Mouse (Mus musculus) hindbrain, postnatal 0 days (tissue): ENCODE data around the gene Tjp3. TPM values are rescaled to one million over a fixed set of nuclear protein-coding genes. Genes with fewer than 3 reads are reported as not detected.

Experiments used
- ATAC-seq: fragments of 200-750 bp; cut with Nextera tagmentation; 2 replicates; pipeline ENCODE4 v1.8.0; 2017; ENCODE audit warnings: mild to moderate bottlenecking, moderate TSS enrichment, moderate library complexity
- DNase-seq: peaks from one replicate; pipeline ENCODE4 v3.0.0-alpha.2; 2015; ENCODE audit warnings: low spot score
- H3K27ac ChIP-seq: fragments of 300-500 bp; sonication (generic); 2 replicates; pipeline ENCODE4 v1.5.1; 2014; ENCODE audit warnings: mild to moderate bottlenecking
- H3K27me3 ChIP-seq: fragments of 300-500 bp; sonication (generic); 2 replicates; pipeline ENCODE4 v1.6.1; 2014; ENCODE audit warnings: low read length, mixed read lengths; ENCODE audit not compliant: insufficient read depth
- H3K36me3 ChIP-seq: fragments of 300-500 bp; sonication (generic); 2 replicates; pipeline ENCODE4 v1.6.1; 2014; ENCODE audit warnings: low read length, mixed read lengths; ENCODE audit not compliant: insufficient read depth
- H3K4me1 ChIP-seq: fragments of 300-500 bp; sonication (generic); 2 replicates; pipeline ENCODE4 v1.6.1; 2014; ENCODE audit warnings: antibody characterized with exemption, low read length, mixed read lengths; ENCODE audit not compliant: insufficient read depth
- H3K4me2 ChIP-seq: fragments of 300-500 bp; sonication (generic); 2 replicates; pipeline ENCODE4 v1.6.1; 2014; ENCODE audit warnings: low read depth, mild to moderate bottlenecking, low read length, moderate library complexity, mixed read lengths
- H3K4me3 ChIP-seq: fragments of 300-500 bp; sonication (generic); 2 replicates; pipeline ENCODE4 v1.5.1; 2014; ENCODE audit warnings: low read length
- H3K9ac ChIP-seq: fragments of 300-500 bp; sonication (generic); replicated peaks from 2 replicates; pipeline ENCODE4 v1.6.1; 2014; ENCODE audit warnings: mild to moderate bottlenecking, low read length, moderate library complexity, mixed read lengths
- H3K9me3 ChIP-seq: fragments of 300-500 bp; sonication (generic); 2 replicates; pipeline ENCODE4 v1.6.1; 2016; ENCODE audit warnings: low read length, mixed read lengths
- CTCF ChIP-seq: IDR thresholded peaks from 2 replicates; pipeline ENCODE4 v1.5.1; 2016; ENCODE audit warnings: antibody characterized with exemption, control low read depth, low read depth
- WGBS: fragments of 180-500 bp; shearing (Covaris S2); extraction: QIAGEN DNeasy Blood & Tissue Kit; methylation state at CpG from one replicate; pipeline ENCODE4 v1.1.7; 2014; 5-methylcytosine and 5-hydroxymethylcytosine counted together
- polyA plus RNA-seq: library from polyadenylated mRNA; unstranded; fragments of >200 nt; fragmentation: Nextera tagmentation; extraction: Ambion mirVana; gene quantifications from 2 replicates; pipeline ENCODE4 v1.2.1, GENCODE M21; 2015
- total RNA-seq: library from RNA; depleted of rRNA; stranded (reverse); fragments of >200 nt; gene quantifications from 2 replicates; pipeline ENCODE4 v1.2.3, GENCODE M21; 2014

The Tjp3 gene
- total and polyA plus RNA-seq, 2 experiments from 2014 or later = 3.9 to 6.0 TPM

DNA sequence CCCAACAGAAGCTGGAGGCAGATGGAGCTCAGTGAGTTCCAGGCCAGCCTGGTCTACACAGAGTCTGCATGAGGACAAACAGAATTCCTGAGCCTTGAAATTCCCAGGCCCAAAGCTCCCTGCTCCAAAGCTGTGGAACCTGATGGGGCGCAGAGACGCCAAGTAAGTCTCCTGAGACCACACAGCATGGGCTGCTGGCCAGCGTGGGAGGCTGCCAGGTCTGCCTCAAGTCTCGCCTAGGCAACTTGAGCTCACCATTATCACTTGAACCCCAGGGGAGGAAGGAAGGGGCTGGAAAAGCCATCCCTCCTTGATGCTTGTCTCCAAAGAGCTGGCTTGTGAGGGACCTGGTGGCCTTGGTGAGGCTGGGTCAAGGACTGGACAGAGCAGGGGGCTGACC, 38.6 kb upstream of the Tjp3 start:
- DNase-seq (no peak), ATAC-seq (no peak)
- Histone ChIP-seq H3K27me3 (no peaks in the 10 kb centered on the region), H3K4me1 (no peaks in the 10 kb centered on the region), H3K36me3 (peaks cover 23% of the 10 kb centered on the region), H3K4me2 (no peak overlapping the region), H3K9ac (no peak overlapping the region), H3K4me3 (no peak overlapping the region), H3K27ac (no peak overlapping the region), H3K9me3 (no peaks in the 10 kb centered on the region)
- WGBS = 55% methylated on average over 4 of the region's 4 CpGs
- no peak for TF ChIP-seq CTCF

DNA sequence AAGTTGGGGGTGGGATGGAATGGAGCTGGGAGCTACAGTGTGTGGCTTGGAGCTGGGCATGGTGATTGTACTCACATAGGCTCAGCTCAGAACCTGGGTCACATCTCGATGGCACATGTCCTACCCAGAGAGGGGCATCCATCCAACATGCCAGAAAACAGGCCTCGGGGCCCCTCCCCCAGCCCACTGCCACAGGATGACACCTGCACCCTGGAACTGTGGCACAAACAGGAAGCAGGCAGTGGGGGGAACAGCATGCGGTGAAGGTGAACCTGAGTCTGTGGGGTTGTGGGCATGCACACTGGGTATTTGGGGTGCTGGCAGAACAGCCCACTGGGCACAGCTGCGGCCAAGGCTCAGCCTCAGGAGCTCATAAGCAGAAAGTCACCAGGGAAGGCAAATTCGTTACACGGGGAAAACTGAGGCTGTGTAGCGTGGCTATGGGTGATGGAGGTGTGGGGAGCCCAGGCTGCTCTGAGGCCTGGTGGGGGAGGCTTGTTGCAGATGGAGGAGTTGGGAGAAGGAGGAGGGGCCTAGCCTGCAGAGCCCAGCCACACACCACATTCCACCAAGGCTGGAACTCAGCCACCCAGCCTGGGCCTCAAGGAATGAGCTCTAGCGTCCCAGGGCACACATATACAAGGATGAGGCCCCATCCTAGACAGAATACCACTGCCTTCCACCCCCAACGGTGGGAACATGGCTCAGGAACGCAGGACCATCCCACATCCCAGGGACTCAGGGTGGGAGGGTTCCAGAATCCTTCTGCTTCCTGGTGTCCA, 38.0 kb upstream of the Tjp3 start:
- Histone ChIP-seq H3K27me3 (no peaks in the 10 kb centered on the region), H3K27ac (no peak overlapping the region), H3K9ac (no peak overlapping the region), H3K9me3 (no peaks in the 10 kb centered on the region), H3K4me3 (no peak overlapping the region), H3K36me3 (peaks cover 29% of the 10 kb centered on the region), H3K4me1 (no peaks in the 10 kb centered on the region), H3K4me2 (no peak overlapping the region)
- ATAC-seq (no peak), DNase-seq (no peak)
- no peak for TF ChIP-seq CTCF
- 77% methylated on average over 10 of the region's 10 CpGs for WGBS

DNA sequence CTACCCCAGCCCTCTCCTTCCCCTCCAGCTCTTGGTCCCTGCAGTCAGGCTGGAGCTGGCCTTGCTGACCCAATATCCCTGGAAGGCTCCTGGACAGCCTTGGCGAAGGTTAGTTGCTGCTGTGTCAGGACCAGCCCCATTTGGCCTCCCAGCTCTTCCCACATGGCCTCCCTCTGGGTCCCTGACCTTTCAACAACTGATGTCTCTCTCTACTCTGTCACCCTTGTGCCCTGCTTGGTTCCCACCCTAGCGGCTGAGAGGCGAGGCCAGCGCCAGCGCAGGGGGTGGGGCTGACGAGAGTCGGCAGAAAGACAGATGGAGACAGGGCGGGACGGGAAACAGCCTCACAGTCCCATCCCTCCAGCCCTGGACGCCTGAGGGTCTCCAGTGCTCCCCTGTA, 37.0 kb upstream of the Tjp3 start, which contains the start of gene Tbxa2r:
Gene Tbxa2r, plus strand, starts transcription at position 346 of the 400 bp plus-strand sequence.
- ATAC-seq (no peak; the same call in 1 of the 2 replicates), DNase-seq (no peak)
- Histone ChIP-seq H3K36me3 (peaks cover 39% of the 10 kb centered on the region), H3K27me3 (no peaks in the 10 kb centered on the region), H3K9ac (no peak within 1 kb of the TSS), H3K4me2 (no peak within 1 kb of the TSS), H3K27ac (peak within 1 kb of the TSS; percentile 20; the same call in 1 of the 2 replicates), H3K4me3 (no peak within 1 kb of the TSS), H3K4me1 (no peaks in the 10 kb centered on the region), H3K9me3 (no peaks in the 10 kb centered on the region)
- 9% methylated on average over 10 of the region's 10 CpGs for WGBS
- no peak for TF ChIP-seq CTCF

DNA sequence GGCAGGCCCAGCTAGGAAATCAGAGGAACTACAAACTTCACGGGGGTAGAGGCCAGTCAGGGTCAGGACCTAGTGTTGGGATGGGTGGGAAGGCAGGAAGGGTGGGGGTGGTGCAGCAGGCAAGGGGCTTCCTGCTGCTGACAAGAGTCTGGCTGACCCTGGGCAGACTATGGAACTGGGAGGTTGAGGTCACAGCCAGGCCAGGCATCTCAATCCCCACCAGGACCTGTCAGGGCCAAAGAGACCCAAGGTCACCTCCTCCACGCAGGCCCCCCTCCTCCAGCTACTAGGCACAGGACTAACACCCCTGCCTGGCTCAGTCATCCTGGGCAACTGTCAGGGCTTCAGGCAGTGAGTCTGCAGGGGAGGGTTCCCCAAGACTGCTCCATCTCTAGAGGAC, 36.6 kb upstream of the Tjp3 start:
- Histone ChIP-seq H3K27ac (no peak overlapping the region), H3K27me3 (no peaks in the 10 kb centered on the region), H3K4me1 (no peaks in the 10 kb centered on the region), H3K9me3 (no peaks in the 10 kb centered on the region), H3K36me3 (peaks cover 43% of the 10 kb centered on the region), H3K9ac (no peak overlapping the region), H3K4me3 (no peak overlapping the region), H3K4me2 (no peak overlapping the region)
- TF ChIP-seq CTCF = no peak
- no peak for DNase-seq
- WGBS = 40% methylated on average over 2 of the region's 2 CpGs
- ATAC-seq = no peak; the same call in 1 of the 2 replicates

DNA sequence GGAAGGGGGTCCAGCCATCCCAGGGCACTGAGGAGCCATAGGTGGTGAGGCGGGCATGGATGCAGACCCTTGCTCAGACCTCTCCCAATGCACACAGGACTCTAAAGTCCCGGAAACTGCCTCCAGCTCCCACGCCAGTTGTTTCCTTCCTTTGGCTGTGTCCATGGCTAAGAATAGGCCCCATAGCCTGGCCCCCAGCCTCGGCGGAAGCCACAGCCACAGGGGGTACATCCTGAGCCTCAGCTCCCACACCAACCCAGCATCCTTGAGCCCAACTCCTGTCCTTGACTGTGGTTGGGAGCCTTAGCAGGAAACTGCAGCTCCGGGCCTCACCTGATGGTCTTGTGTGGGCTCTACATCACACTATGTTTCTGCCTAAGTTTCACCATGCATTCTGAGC, 35.5 kb upstream of the Tjp3 start:
- no peaks in the 10 kb centered on the region for H3K9me3 ChIP-seq
- no peak overlapping the region for H3K4me2 ChIP-seq
- peaks cover 48% of the 10 kb centered on the region for H3K36me3 ChIP-seq
- DNase-seq (no peak), ATAC-seq (no peak)
- peaks cover 2% of the 10 kb centered on the region; the same call in 1 of the 2 replicates for H3K4me1 ChIP-seq
- TF ChIP-seq CTCF = no peak
- WGBS = 76% methylated on average over 6 of the region's 6 CpGs
- no peak overlapping the region for H3K9ac ChIP-seq
- no peaks in the 10 kb centered on the region for H3K27me3 ChIP-seq
- H3K27ac ChIP-seq = peak overlapping the region; percentile 60; the same call in 1 of the 2 replicates
- no peak overlapping the region for H3K4me3 ChIP-seq

DNA sequence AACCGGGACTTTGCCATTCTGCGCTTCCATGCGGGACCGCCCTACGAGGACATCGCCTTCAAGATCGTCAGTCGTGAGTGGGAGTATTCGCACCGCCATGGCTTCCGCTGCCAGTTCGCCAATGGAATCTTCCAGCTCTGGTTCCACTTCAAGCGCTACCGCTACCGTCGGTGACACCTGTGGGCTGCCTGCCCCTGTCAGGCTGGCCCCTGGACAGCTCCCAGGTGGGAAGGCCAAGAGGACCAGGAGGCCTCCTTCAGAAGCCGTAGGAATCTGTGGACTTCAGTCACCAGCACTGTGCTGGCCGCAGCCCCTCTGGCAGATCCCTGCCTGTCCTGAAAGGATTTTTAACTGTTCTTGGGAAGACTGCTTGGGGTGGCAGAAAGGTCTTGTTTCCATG, 34.4 kb upstream of the Tjp3 start:
- Histone ChIP-seq H3K9ac (no peak overlapping the region), H3K4me2 (no peak overlapping the region), H3K27ac (no peak overlapping the region), H3K27me3 (no peaks in the 10 kb centered on the region), H3K4me1 (peaks cover 5% of the 10 kb centered on the region; the same call in 1 of the 2 replicates), H3K9me3 (no peaks in the 10 kb centered on the region), H3K36me3 (peaks cover 48% of the 10 kb centered on the region), H3K4me3 (no peak overlapping the region)
- ATAC-seq (no peak), DNase-seq (no peak)
- no peak for TF ChIP-seq CTCF
- 95% methylated on average over 18 of the region's 18 CpGs for WGBS

DNA sequence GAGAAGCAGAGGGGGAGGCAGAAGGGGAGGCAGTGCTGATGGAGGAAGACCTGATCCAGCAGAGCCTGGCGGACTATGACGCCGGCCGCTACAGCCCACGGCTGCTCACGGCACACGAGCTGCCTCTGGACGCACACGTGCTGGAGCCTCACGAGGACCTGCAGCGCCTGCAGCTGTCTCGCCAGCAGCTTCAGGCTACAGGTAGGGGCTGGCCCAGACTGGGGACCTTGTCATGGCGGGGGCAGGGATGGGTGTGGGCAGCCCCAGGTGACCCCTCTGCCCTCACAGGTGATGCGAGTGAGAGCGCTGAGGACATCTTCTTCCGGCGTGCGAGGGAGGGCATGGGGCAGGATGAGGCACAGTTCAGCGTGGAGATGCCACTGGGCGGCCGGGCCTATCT, 33.8 kb upstream of the Tjp3 start:
- WGBS = 93% methylated on average over 21 of the region's 21 CpGs
- no peak for TF ChIP-seq CTCF
- Histone ChIP-seq H3K27me3 (no peaks in the 10 kb centered on the region), H3K4me2 (no peak overlapping the region), H3K4me3 (no peak overlapping the region), H3K4me1 (peaks cover 5% of the 10 kb centered on the region; the same call in 1 of the 2 replicates), H3K9me3 (no peaks in the 10 kb centered on the region), H3K27ac (no peak overlapping the region), H3K9ac (no peak overlapping the region), H3K36me3 (peaks cover 48% of the 10 kb centered on the region)
- ATAC-seq (no peak), DNase-seq (no peak)
